Mouse (Mus musculus): ENCODE results near the gene Abcg4.

The Abcg4 gene

DNA sequence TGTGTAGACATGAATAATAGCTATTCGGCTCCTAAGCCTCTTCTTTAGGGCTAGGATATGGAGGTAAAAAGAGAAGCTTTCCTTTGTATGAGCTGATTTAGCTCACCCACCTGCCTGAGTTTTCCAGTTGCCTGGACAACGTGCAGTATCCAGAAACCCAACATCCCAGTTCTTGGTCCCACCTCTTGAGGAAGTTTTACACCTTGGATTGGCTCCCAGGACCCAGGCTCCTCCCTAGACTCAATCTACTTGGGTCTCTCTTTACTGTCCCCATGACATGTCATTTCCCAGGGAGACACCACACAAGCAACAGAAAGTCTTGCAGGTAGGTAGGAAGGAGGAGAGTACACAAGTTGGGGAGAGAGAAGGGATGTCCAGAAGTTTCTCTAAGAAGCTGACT lies 48.0 kb downstream of the Abcg4 start, which contains the start of gene Ccdc153:
Gene Ccdc153 (plus strand): TSS at position 278 of the 400 bp plus-strand sequence.
- DNase-seq (ENCODE audit: low spot score in 2 of 2) = no peak

DNA sequence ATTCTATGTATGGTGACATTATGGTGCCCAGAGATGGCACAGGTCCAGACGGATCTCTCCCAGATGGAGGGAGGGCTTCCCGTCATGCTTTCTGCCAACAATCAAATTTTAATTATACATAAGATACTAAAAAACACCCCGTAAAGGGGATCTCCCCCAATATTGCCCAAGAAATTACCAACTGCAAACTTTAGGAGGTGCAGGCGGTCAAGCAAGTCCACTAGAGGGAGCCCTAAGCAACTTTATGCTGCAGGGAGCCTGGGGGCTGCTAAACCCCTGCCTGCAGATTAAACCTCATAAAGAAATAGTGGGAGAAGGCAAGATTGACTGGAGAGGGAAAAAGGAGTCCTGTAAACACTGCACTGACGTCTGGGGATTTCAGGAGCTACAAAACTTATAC lies 49.0 kb downstream of the Abcg4 start:
- no peak for DNase-seq (ENCODE audit: low spot score in 2 of 2)

DNA sequence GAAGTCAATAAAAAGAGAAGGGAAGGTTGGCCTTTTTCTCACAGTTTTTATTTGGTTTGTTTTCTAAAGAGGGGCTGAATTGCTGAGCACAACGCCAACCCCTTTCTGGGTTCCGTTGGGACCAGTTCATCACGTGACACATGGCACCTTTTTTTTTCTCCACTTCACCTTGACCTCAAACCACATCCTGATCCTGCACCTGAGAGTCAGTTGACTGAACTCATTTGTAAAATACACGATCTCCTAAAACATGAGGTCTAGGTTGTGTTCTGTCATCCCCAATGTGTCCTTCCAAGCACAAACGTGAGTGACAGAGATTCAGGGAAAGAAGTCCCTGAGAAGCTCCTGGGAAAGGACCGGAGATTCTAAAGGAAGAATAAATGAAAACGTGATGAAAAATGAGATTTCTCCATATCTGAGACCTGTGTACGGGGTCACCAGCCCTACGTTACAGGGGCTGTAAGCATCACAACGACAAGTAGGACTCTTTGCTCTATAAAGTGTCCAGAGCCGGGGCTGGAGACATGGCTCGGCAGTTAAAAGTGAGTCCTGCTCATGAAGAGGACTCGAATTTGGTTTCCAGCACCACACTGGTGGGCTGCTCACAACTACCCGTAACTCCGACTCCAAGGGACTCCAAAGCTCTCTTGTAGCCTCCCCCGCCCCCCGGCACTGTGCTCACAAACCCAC lies 49.8 kb downstream of the Abcg4 start:
- no peak for DNase-seq (ENCODE audit: low spot score in 2 of 2)

DNA sequence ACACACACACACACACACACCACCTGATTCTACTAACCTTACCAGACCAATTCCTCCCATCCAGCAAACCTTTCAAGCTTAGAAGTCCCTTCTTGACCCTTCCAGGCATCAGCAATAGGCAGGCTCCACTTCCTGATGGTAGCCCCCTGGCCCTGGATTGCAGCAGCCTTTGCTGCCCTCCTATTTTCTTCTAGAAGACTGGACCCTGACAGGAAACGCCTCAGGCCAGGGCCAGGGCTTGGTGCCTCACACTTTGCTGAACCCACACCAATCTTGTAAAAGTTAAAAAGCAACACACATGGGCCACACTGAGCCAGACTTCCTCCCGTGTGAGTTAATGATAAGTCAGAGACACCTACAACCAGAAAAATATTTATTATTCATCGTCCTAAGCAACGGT lies 51.3 kb downstream of the Abcg4 start:
- DNase-seq (ENCODE audit: low spot score in 2 of 2) = no peak

DNA sequence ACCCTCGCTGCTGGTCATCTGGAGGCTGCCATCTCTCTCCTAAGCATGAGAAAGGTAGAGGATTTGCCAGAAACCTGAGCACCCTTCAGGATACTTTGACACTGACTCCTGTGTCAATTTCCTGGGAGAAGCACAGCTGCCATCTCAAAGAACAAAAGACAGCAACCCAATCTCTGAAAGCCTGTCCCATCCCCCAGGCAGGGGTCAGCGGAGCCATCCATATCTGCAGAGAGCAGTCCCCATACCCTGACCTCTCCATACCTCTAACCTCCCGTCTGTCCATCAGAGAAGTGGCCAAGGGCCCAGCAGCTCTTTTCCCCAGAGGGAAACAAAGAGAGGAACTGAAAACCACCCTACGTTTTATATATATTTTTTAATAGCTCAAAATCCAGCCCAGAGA lies 51.8 kb downstream of the Abcg4 start:
- DNase-seq (ENCODE audit: low spot score in 2 of 2) = no peak

- DNase-seq (ENCODE audit: low spot score in 2 of 2) = no peak
Observed at GRCm38 (mm10) chr9:44234479-44235427, 53.7 kb downstream of the Abcg4 start.

- peak; percentile 97 to 99 for DNase-seq (ENCODE audit: low spot score in 2 of 2)
Observed at GRCm38 (mm10) chr9:44233802-44234478, 54.5 kb downstream of the Abcg4 start, which contains the start of gene Cbl. Cbl (minus strand) TSS chr9:44234049.

DNA sequence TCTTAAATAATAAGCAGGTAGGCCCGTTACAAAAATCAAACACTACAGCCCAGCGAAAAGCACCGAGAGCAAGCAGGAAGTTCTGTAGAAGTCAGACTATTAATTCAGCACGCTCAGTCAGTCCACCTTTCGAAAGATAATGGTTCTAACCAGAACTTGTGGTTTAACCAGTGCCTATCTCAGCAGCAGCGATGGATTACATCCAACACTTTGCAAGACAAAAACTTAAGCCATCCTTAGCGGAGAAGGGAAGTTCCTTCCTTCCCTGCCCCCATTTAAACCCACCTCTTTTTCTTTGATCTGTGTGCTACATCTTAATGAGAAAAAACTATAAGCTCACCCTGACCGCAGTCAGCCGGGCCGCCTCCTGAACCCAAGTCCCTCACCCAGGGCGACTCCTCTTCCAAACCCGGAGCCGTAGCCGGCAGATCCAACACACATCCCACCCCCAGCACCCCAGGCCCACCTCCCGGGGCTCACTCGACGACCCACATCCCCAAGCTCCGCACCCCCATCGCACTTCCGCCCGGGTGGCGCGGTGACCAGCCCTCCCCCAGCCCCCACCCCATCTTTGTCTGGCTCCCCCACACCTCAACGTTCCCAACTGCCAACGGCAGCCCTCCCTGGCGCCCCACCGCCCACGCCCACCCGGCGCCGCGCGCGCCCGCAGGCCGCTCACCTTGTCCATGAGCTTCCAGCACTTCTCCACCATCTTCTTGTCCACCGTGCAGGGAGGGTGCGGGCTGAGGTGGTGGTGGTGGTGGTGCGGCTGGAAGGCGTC lies 55.2 kb downstream of the Abcg4 start:
- no peak for DNase-seq (ENCODE audit: low spot score in 2 of 2)

- no peak for DNase-seq (ENCODE audit: low spot score in 2 of 2)
Observed at GRCm38 (mm10) chr9:44231609-44232008, 56.8 kb downstream of the Abcg4 start.

DNA sequence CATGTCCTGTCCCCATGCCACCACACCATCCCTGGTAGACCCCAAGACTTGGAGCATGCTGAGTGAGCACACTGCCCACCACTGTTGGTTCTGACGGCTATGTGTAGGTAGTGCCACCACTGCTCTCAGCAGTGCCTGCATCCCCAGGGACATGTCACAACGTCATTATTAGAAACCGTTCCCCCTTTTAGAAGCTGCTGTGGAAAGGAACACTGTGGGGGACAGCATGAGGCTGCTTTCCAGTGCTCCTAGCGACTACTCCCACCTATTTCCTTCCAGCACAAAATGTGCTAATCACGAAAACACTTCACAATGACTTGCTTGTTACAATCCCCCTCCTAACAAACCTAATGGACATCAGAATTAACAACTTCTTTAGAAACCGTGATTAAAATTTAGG lies 62.4 kb downstream of the Abcg4 start:
- no peak for DNase-seq (ENCODE audit: low spot score in 2 of 2)
